Mouse (Mus musculus) liver, embryonic 13.5 days (tissue): ENCODE measurements around the gene Dpp8. TPM values are rescaled to one million over a fixed set of nuclear protein-coding genes. Genes with fewer than 3 reads are reported as not detected.
A peak's percentile ranks its signal among the peaks of the same experiment; 100 is the strongest.

Experiments
- ATAC-seq: fragments of 200-750 bp; cut with Nextera tagmentation; 2 replicates; pipeline ENCODE4 v1.8.0; 2017; ENCODE audit warnings: low read depth, mild to moderate bottlenecking, moderate number of reproducible peaks, moderate library complexity
- DNase-seq: peaks from one replicate; pipeline ENCODE4 v3.0.0; 2022
- H3K27ac ChIP-seq: fragments of 300-500 bp; sonication (generic); 2 replicates; pipeline ENCODE4 v1.5.1; 2015; ENCODE audit warnings: moderate library complexity, mild to moderate bottlenecking, inconsistent platforms
- H3K27me3 ChIP-seq: fragments of 300-500 bp; sonication (generic); 2 replicates; pipeline ENCODE4 v1.6.1; 2015; ENCODE audit warnings: mild to moderate bottlenecking, inconsistent platforms
- H3K36me3 ChIP-seq: fragments of 300-500 bp; sonication (generic); 2 replicates; pipeline ENCODE4 v1.6.1; 2015; ENCODE audit warnings: mild to moderate bottlenecking, inconsistent platforms
- H3K4me1 ChIP-seq: fragments of 300-500 bp; sonication (generic); replicated peaks from 2 replicates; pipeline ENCODE4 v1.6.1; 2015; ENCODE audit warnings: inconsistent platforms
- H3K4me2 ChIP-seq: fragments of 300-500 bp; sonication (generic); 2 replicates; pipeline ENCODE4 v1.6.1; 2015; ENCODE audit warnings: inconsistent platforms, mild to moderate bottlenecking, moderate library complexity
- H3K4me3 ChIP-seq: fragments of 300-500 bp; sonication (generic); replicated peaks from 2 replicates; pipeline ENCODE4 v1.5.1; 2015; ENCODE audit warnings: mild to moderate bottlenecking, inconsistent platforms
- H3K9ac ChIP-seq: fragments of 300-500 bp; sonication (generic); 2 replicates; pipeline ENCODE4 v1.6.1; 2015; ENCODE audit warnings: mild to moderate bottlenecking, inconsistent platforms
- H3K9me3 ChIP-seq: fragments of 300-500 bp; sonication (generic); replicated peaks from 2 replicates; pipeline ENCODE4 v1.6.1; 2016; ENCODE audit warnings: inconsistent platforms
- WGBS: fragments of 180-500 bp; shearing (Covaris S2); methylation state at CpG from one replicate; pipeline ENCODE4 v1.1.7; 2015; ENCODE audit not compliant: insufficient replicate concordance; 5-methylcytosine and 5-hydroxymethylcytosine counted together
- polyA plus RNA-seq: library from polyadenylated mRNA; unstranded; fragments of >200 nt; fragmentation: Nextera tagmentation; extraction: Ambion mirVana; gene quantifications from 2 replicates; pipeline ENCODE4 v1.2.1, GENCODE M21; 2015

Gene Dpp8
- polyA plus RNA-seq, 1 experiment from 2014 or later = 16.3 TPM

DNA sequence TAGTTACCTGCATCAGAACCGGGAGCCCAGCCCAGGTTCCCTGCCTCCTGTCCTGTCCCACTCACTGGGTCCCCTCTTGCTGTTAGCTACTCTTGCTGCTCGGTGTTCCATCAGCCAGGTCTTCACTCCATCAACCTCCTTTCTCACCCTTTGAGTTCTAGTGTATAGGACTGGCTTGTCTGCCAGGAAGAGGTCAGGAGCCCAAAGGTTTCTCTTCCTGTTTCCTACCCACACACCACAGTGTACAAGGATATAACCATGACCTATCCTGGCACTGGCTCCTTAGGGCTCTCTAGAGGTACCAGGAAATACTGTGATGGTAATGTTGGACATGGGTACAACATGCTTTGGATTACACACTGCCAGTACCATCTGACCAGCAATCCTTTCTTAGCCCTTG, 81.5 kb downstream of the Dpp8 start:
- no peak for ATAC-seq

GRCm38 (mm10) chr9:65115891-65116290, 83.7 kb downstream of the Dpp8 start:
- Histone ChIP-seq H3K27me3 (peaks cover 12% of the 10 kb centered on the region), H3K4me3 (no peak overlapping the region), H3K4me2 (no peak overlapping the region), H3K9ac (no peak overlapping the region), H3K9me3 (no peaks in the 10 kb centered on the region), H3K27ac (no peak overlapping the region), H3K4me1 (0 out of 2 replicates have a peak, but pooled peaks cover 4% of the 10 kb centered on the region), H3K36me3 (no peaks in the 10 kb centered on the region)
- WGBS = 45% methylated on average over 2 of the region's 2 CpGs
- DNase-seq = no peak
- ATAC-seq = no peak

More for the DNA sequence above, 81.5 kb downstream of the Dpp8 start:
- Histone ChIP-seq H3K36me3 (no peaks in the 10 kb centered on the region), H3K4me1 (peaks cover 16% of the 10 kb centered on the region), H3K9ac (no peak overlapping the region), H3K9me3 (no peaks in the 10 kb centered on the region), H3K27ac (no peak overlapping the region), H3K4me3 (no peak overlapping the region), H3K4me2 (no peak overlapping the region), H3K27me3 (peaks cover 32% of the 10 kb centered on the region)
- no peak for DNase-seq
- WGBS = 76% methylated on average over 2 of the region's 2 CpGs

GRCm38 (mm10) chr9:65117516-65117915, 85.3 kb downstream of the Dpp8 start:
- Histone ChIP-seq H3K9ac (no peak overlapping the region), H3K4me2 (no peak overlapping the region), H3K36me3 (no peaks in the 10 kb centered on the region), H3K27me3 (peaks cover 23% of the 10 kb centered on the region), H3K27ac (no peak overlapping the region), H3K4me1 (0 out of 2 replicates have a peak, but pooled peaks cover 4% of the 10 kb centered on the region), H3K9me3 (no peaks in the 10 kb centered on the region), H3K4me3 (no peak overlapping the region)
- ATAC-seq = no peak
- DNase-seq = no peak
- 41% methylated on average over 2 of the region's 2 CpGs for WGBS

DNA sequence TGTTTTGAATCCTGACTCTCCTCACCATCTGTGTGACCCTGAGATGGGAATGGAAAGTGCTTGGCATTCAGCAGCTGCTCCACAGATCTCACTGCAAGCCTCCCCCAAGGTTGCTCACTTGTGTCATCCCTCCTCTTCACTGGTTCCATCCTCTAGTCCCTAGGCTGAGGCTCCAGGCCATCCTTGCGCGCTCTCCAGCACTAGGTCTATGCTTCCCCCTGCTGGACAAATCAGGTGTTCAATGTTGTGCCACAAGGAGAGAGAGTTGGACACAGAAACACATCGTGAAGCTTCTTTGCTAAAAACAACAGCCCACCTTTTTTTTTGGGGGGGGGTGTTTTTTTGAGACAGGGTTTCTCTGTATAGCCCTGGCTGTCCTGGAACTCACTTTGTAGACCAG, 88.7 kb downstream of the Dpp8 start:
- Histone ChIP-seq H3K4me3 (no peak overlapping the region), H3K27ac (no peak overlapping the region), H3K27me3 (peaks cover 45% of the 10 kb centered on the region), H3K9ac (no peak overlapping the region), H3K4me2 (no peak overlapping the region), H3K9me3 (no peaks in the 10 kb centered on the region), H3K4me1 (peaks cover 4% of the 10 kb centered on the region), H3K36me3 (peaks cover 6% of the 10 kb centered on the region; the same call in 1 of the 2 replicates)
- ATAC-seq (no peak), DNase-seq (peak; percentile 34)
- WGBS = 8% methylated on average over 3 of the region's 3 CpGs

- 18% methylated on average over 18 of the region's 18 CpGs for WGBS
- H3K4me3 ChIP-seq = no peak overlapping the region
- H3K9me3 ChIP-seq = no peaks in the 10 kb centered on the region
- H3K9ac ChIP-seq = no peak overlapping the region
- H3K27ac ChIP-seq = no peak overlapping the region
- H3K4me1 ChIP-seq = peaks cover 4% of the 10 kb centered on the region
- H3K4me2 ChIP-seq = no peak overlapping the region
- no peak for DNase-seq
- H3K36me3 ChIP-seq = peaks cover 6% of the 10 kb centered on the region; the same call in 1 of the 2 replicates
- ATAC-seq = no peak
- H3K27me3 ChIP-seq = peaks cover 58% of the 10 kb centered on the region
Observed at GRCm38 (mm10) chr9:65122545-65122944, 90.3 kb downstream of the Dpp8 start.

DNA sequence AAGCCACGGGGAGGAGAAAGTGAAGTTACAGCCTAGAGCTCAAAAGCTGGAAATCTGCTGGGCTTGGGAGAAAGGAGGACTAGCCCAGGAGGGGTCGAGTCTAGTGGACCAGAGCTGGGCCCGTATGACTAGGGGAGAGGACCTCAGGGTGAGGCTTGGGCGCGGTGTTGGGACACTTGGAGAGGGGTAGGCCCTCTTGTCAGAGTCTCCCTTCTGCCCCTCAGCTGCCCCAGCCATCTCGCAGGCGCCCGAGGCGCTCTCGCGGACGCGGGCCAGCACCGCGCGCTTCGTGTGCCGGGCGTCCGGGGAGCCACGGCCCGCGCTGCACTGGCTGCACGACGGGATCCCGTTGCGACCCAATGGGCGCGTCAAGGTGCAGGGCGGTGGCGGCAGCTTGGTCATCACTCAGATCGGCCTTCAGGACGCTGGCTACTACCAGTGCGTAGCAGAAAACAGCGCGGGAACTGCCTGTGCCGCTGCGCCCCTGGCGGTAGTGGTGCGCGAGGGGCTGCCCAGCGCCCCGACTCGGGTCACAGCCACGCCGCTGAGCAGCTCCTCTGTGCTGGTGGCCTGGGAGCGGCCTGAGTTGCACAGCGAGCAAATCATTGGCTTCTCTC, 91.4 kb downstream of the Dpp8 start:
- H3K27ac ChIP-seq = no peak overlapping the region
- no peaks in the 10 kb centered on the region for H3K9me3 ChIP-seq
- peak overlapping the region; percentile 59 for H3K4me2 ChIP-seq
- H3K4me3 ChIP-seq = peak overlapping the region; percentile 38
- H3K27me3 ChIP-seq = peaks cover 64% of the 10 kb centered on the region
- no peak for DNase-seq
- 3% methylated on average over 48 of the region's 48 CpGs for WGBS
- H3K9ac ChIP-seq = no peak overlapping the region
- H3K36me3 ChIP-seq = peaks cover 6% of the 10 kb centered on the region; the same call in 1 of the 2 replicates
- no peak; the same call in 1 of the 2 replicates for ATAC-seq
- peaks cover 11% of the 10 kb centered on the region for H3K4me1 ChIP-seq

DNA sequence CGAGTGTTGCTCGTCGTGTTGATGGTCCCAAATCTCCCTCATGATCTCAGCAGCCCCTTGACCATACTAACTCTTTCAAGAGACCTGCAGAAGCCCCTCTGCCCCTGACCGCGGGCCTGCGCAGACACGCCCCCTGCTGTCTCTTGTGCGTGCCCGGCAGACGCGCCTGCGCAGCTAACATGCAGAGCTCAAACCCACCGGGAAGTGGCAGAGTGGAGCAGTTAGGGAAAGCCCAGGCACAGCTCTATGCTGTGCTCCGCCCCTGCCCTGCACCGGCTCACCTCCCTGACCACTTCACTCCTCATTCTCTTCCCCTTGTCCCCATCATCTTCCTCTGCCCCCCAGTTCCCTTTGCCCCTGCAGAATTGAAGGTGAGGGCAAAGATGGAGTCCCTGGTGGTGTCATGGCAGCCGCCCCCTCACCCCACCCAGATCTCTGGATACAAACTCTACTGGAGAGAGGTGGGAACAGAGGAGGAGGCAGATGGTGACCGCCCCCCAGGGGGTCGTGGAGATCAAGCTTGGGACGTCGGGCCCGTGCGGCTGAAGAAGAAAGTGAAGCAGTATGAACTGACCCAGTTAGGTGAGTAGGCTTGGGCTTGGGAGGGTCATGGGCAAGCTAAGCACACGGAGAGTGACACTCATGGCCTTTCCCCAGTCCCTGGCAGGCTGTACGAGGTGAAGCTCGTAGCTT, 96.1 kb downstream of the Dpp8 start:
- ATAC-seq (peak; percentile 38), DNase-seq (peak; percentile 38)
- no peak overlapping the region for H3K9ac ChIP-seq
- no peak overlapping the region for H3K27ac ChIP-seq
- H3K9me3 ChIP-seq = no peaks in the 10 kb centered on the region
- WGBS = 7% methylated on average over 25 of the region's 25 CpGs
- H3K4me1 ChIP-seq = peaks cover 13% of the 10 kb centered on the region
- H3K36me3 ChIP-seq = peaks cover 6% of the 10 kb centered on the region; the same call in 1 of the 2 replicates
- H3K4me3 ChIP-seq = peak overlapping the region; percentile 21
- peak overlapping the region; percentile 55 for H3K4me2 ChIP-seq
- peaks cover 48% of the 10 kb centered on the region for H3K27me3 ChIP-seq

DNA sequence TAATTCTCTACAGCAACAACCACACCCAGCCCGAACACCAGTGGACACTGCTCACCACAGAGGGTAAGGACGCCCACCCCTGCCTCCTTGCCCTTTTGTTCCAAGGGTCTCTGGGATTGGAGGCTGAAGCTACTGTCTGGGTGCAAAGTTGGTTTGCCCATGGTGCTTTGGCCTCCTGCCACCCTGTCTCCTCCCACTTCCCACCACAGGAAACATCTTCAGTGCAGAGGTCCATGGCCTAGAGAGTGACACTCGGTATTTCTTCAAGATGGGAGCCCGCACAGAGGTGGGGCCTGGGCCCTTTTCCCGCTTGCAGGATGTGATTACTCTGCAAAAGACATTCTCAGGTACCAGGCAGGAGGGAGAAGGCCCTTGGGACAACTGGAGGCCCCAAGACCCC, 99.5 kb downstream of the Dpp8 start:
- Histone ChIP-seq H3K9me3 (no peaks in the 10 kb centered on the region), H3K9ac (no peak overlapping the region), H3K27me3 (peaks cover 43% of the 10 kb centered on the region), H3K36me3 (no peaks in the 10 kb centered on the region), H3K4me3 (no peak overlapping the region), H3K27ac (no peak overlapping the region), H3K4me2 (no peak overlapping the region), H3K4me1 (peaks cover 9% of the 10 kb centered on the region)
- DNase-seq (no peak), ATAC-seq (no peak)
- 41% methylated on average over 5 of the region's 5 CpGs for WGBS

Other genes with a start within 250 kb of the Dpp8 start
- gene Dennd4a, start 221.1 kb upstream of the Dpp8 start, polyA plus RNA-seq = 24.1 and 27.0 TPM in 2 replicates
- gene Slc24a1, start 80.8 kb upstream of the Dpp8 start, polyA plus RNA-seq = 0.06 and 0.08 TPM in 2 replicates
- 29.9 and 34.9 TPM in 2 replicates for gene Ints14, start 71.5 kb upstream of the Dpp8 start, polyA plus RNA-seq
- 55.7 and 69.5 TPM in 2 replicates for gene Hacd3, start 10.7 kb upstream of the Dpp8 start, polyA plus RNA-seq
- gene Igdcc4, start 69.1 kb downstream of the Dpp8 start, polyA plus RNA-seq = 3.8 and 4.6 TPM in 2 replicates
- 0.15 TPM in 2 replicates for gene Igdcc3, start 108.8 kb downstream of the Dpp8 start, polyA plus RNA-seq
- gene Parp16, start 162.9 kb downstream of the Dpp8 start, polyA plus RNA-seq = 8.2 and 9.2 TPM in 2 replicates
- gene Cilp, start 232.8 kb downstream of the Dpp8 start, polyA plus RNA-seq = 0.05 and 0.08 TPM in 2 replicates